ENCODE assay signal across 1 mouse cellular context in genomic region chr15:97825071-97825940, GRCm38 (mm10).
A peak's percentile ranks its signal among the peaks of the same experiment; 100 is the strongest.
TF ChIP-seq lines count a peak whose summit lies in the region.

No protein-coding gene starts in this region.

TF ChIP-seq in myocyte, 11 proteins besides CTCF, POLR2A, EP300 and RAD21 (continued from another document):
- TF ChIP-seq REST (IDR thresholded peaks at IDR 0.05; ENCODE audit: insufficient read depth, insufficient read length) (no peak), USF1 (IDR thresholded peaks at IDR 0.05; ENCODE audit: low read depth) (no peak), TCF3 (IDR thresholded peaks at IDR 0.05; ENCODE audit: insufficient read length, low read depth) (no peak), MAX (IDR thresholded peaks at IDR 0.05; ENCODE audit: low read depth) (no peak), MYOD1 (IDR thresholded peaks at IDR 0.05; ENCODE audit: control insufficient read depth in 1 of 3, insufficient read length in 2 of 3, low read depth in 2 of 3) (peak in 1 of 3 experiments; percentile 32), CEBPB (IDR thresholded peaks at IDR 0.05; ENCODE audit: insufficient read depth, poor library complexity, severe bottlenecking) (0 out of 2 replicates have a peak, but pooled peaks have one; percentile 32)
TF ChIP-seq in myocyte: peak in this region for 3.
